Mouse (Mus musculus) spleen, postnatal 36 days (tissue): ENCODE measurements at regions not wholly inside any gene's neighbourhood (a gene's known extent, or its start where the extent isn't known, plus 50 kb on each side); places are given as distances from the start of the nearest gene placed in this dataset.
A peak's percentile ranks its signal among the peaks of the same experiment; 100 is the strongest.

ENCODE experiments used
- DNase-seq, 2 experiments: peaks; one replicate each; pipeline ENCODE4 v3.0.0; 2022; ENCODE audit warnings: low spot score in 2 of 2, mixed read lengths in 1 of 2

- no peak for DNase-seq
Observed at GRCm38 (mm10) chr3:143947079-143947937, 257.7 kb downstream of the Lmo4 start.

GRCm38 (mm10) chr3:143939068-143939709, 265.8 kb downstream of the Lmo4 start:
- no peak for DNase-seq

- no peak for DNase-seq
Observed at GRCm38 (mm10) chr3:143925322-143925721, 279.7 kb downstream of the Lmo4 start.

GRCm38 (mm10) chr3:143919744-143920143, 285.3 kb downstream of the Lmo4 start:
- DNase-seq, result no peak

GRCm38 (mm10) chr3:143914341-143915217, 290.4 kb downstream of the Lmo4 start:
- peak; percentile 2 to 3 for DNase-seq

- no peak for DNase-seq
Observed at GRCm38 (mm10) chr3:143913044-143913574, 291.9 kb downstream of the Lmo4 start.

GRCm38 (mm10) chr3:143912433-143912832, 292.6 kb downstream of the Lmo4 start:
- DNase-seq, result no peak

- no peak for DNase-seq
Observed at GRCm38 (mm10) chr3:143909341-143909740, 295.7 kb downstream of the Lmo4 start.

GRCm38 (mm10) chr3:143903421-143903820, 301.6 kb downstream of the Lmo4 start:
- DNase-seq, result no peak

GRCm38 (mm10) chr3:143880813-143881212, 324.2 kb downstream of the Lmo4 start:
- no peak for DNase-seq

- DNase-seq, result no peak
Observed at GRCm38 (mm10) chr3:143873876-143874275, 331.1 kb downstream of the Lmo4 start.

GRCm38 (mm10) chr3:143866521-143866920, 338.5 kb downstream of the Lmo4 start:
- no peak for DNase-seq

- no peak for DNase-seq
Observed at GRCm38 (mm10) chr3:143865626-143866025, 339.4 kb downstream of the Lmo4 start.

- no peak for DNase-seq
Observed at GRCm38 (mm10) chr3:143864490-143864889, 340.5 kb downstream of the Lmo4 start.

- no peak for DNase-seq
Observed at GRCm38 (mm10) chr3:143862531-143862930, 342.5 kb downstream of the Lmo4 start.

- DNase-seq, result no peak
Observed at GRCm38 (mm10) chr3:143861866-143862265, 343.2 kb downstream of the Lmo4 start.

GRCm38 (mm10) chr3:143835611-143836240, 369.3 kb downstream of the Lmo4 start:
- DNase-seq, result no peak

GRCm38 (mm10) chr3:143834725-143835124, 370.3 kb downstream of the Lmo4 start:
- DNase-seq, result no peak

- DNase-seq, result no peak
Observed at GRCm38 (mm10) chr3:143823395-143823777, 381.6 kb downstream of the Lmo4 start.

- DNase-seq, result no peak
Observed at GRCm38 (mm10) chr3:143822564-143823394, 382.2 kb downstream of the Lmo4 start.
